Mouse (Mus musculus) midbrain, embryonic 13.5 days (tissue): ENCODE results near the gene Pum2. TPM values are rescaled to one million over a fixed set of nuclear protein-coding genes. Genes with fewer than 3 reads are reported as not detected.

Source experiments
- ATAC-seq: fragments of 200-750 bp; cut with Nextera tagmentation; 2 replicates; pipeline ENCODE4 v1.8.0; 2017; ENCODE audit warnings: mild to moderate bottlenecking, moderate TSS enrichment, moderate library complexity
- H3K27ac ChIP-seq: fragments of 300-500 bp; sonication (generic); 2 replicates; pipeline ENCODE4 v1.5.1; 2015; ENCODE audit warnings: inconsistent platforms, mild to moderate bottlenecking, moderate library complexity
- H3K27me3 ChIP-seq: fragments of 300-500 bp; sonication (generic); 2 replicates; pipeline ENCODE4 v1.6.1; 2015; ENCODE audit warnings: mild to moderate bottlenecking, inconsistent platforms
- H3K36me3 ChIP-seq: fragments of 300-500 bp; sonication (generic); 2 replicates; pipeline ENCODE4 v1.6.1; 2015; ENCODE audit warnings: mild to moderate bottlenecking, inconsistent platforms
- H3K4me1 ChIP-seq: fragments of 300-500 bp; sonication (generic); replicated peaks from 2 replicates; pipeline ENCODE4 v1.6.1; 2015; ENCODE audit warnings: inconsistent platforms
- H3K4me2 ChIP-seq: fragments of 300-500 bp; sonication (generic); replicated peaks from 2 replicates; pipeline ENCODE4 v1.6.1; 2015; ENCODE audit warnings: moderate library complexity, mild to moderate bottlenecking, inconsistent platforms
- H3K4me3 ChIP-seq: fragments of 300-500 bp; sonication (generic); replicated peaks from 2 replicates; pipeline ENCODE4 v1.5.1; 2015; ENCODE audit warnings: mild to moderate bottlenecking, inconsistent platforms
- H3K9ac ChIP-seq: fragments of 300-500 bp; sonication (generic); replicated peaks from 2 replicates; pipeline ENCODE4 v1.6.1; 2015; ENCODE audit warnings: mild to moderate bottlenecking, inconsistent platforms
- H3K9me3 ChIP-seq: fragments of 300-500 bp; sonication (generic); 2 replicates; pipeline ENCODE4 v1.6.1; 2016; ENCODE audit warnings: mild to moderate bottlenecking, inconsistent platforms
- WGBS: fragments of 180-500 bp; shearing (Covaris S2); methylation state at CpG from one replicate; pipeline ENCODE4 v1.1.7; 2015; 5-methylcytosine and 5-hydroxymethylcytosine counted together
- polyA plus RNA-seq: library from polyadenylated mRNA; unstranded; fragments of >200 nt; fragmentation: Nextera tagmentation; extraction: Ambion mirVana; gene quantifications from 2 replicates; pipeline ENCODE4 v1.2.1, GENCODE M21; 2015

Gene Pum2
- polyA plus RNA-seq, 1 experiment from 2014 or later = 58.6 TPM

GRCm38 (mm10) chr12:8770946-8771843 is 97.3 kb downstream of the Pum2 start, which contains the start of gene Sdc1:
Gene Sdc1 (plus strand): TSS chr12:8771323.
- ATAC-seq = peak; percentile 90
- Histone ChIP-seq H3K36me3 (no peaks in the 10 kb centered on the region), H3K9me3 (no peaks in the 10 kb centered on the region), H3K4me2 (peak within 1 kb of the TSS; percentile 81), H3K27ac (peak within 1 kb of the TSS; percentile 80), H3K9ac (peak within 1 kb of the TSS; percentile 84), H3K4me3 (peak within 1 kb of the TSS; percentile 84), H3K27me3 (no peaks in the 10 kb centered on the region), H3K4me1 (peaks cover 20% of the 10 kb centered on the region)
- under 1% methylated on average over 64 of the region's 67 CpGs for WGBS

GRCm38 (mm10) chr12:8771844-8772380 is 98.0 kb downstream of the Pum2 start:
- H3K4me2 ChIP-seq = peak overlapping the region; percentile 81
- peak; percentile 46 for ATAC-seq
- no peaks in the 10 kb centered on the region for H3K9me3 ChIP-seq
- under 1% methylated on average over 37 of the region's 37 CpGs for WGBS
- no peaks in the 10 kb centered on the region for H3K36me3 ChIP-seq
- H3K27me3 ChIP-seq = no peaks in the 10 kb centered on the region
- H3K4me3 ChIP-seq = peak overlapping the region; percentile 84
- H3K9ac ChIP-seq = peak overlapping the region; percentile 84
- peak overlapping the region; percentile 80 for H3K27ac ChIP-seq
- H3K4me1 ChIP-seq = peaks cover 20% of the 10 kb centered on the region

- Histone ChIP-seq H3K36me3 (no peaks in the 10 kb centered on the region), H3K27me3 (no peaks in the 10 kb centered on the region)
- WGBS = under 1% methylated on average over 37 of the region's 55 CpGs
Measured at GRCm38 (mm10) chr12:8772451-8773143, 98.7 kb downstream of the Pum2 start.

GRCm38 (mm10) chr12:8773336-8773735 is 99.4 kb downstream of the Pum2 start:
- no peak overlapping the region for H3K27ac ChIP-seq

More at GRCm38 (mm10) chr12:8772451-8773143, 98.7 kb downstream of the Pum2 start:
- H3K27ac ChIP-seq = peak overlapping the region; percentile 80
- peaks cover 20% of the 10 kb centered on the region for H3K4me1 ChIP-seq
- H3K9me3 ChIP-seq = no peaks in the 10 kb centered on the region
- ATAC-seq = peak; percentile 55
- peak overlapping the region; percentile 84 for H3K9ac ChIP-seq
- H3K4me3 ChIP-seq = peak overlapping the region; percentile 84
- H3K4me2 ChIP-seq = peak overlapping the region; percentile 81

GRCm38 (mm10) chr12:8774183-8774582 is 100.2 kb downstream of the Pum2 start:
- no peak for ATAC-seq
- Histone ChIP-seq H3K9me3 (no peaks in the 10 kb centered on the region), H3K4me1 (peaks cover 20% of the 10 kb centered on the region), H3K27me3 (no peaks in the 10 kb centered on the region), H3K36me3 (no peaks in the 10 kb centered on the region), H3K9ac (no peak overlapping the region), H3K4me2 (no peak overlapping the region), H3K4me3 (no peak overlapping the region), H3K27ac (no peak overlapping the region)

More at GRCm38 (mm10) chr12:8773336-8773735, 99.4 kb downstream of the Pum2 start:
- H3K4me2 ChIP-seq = peak overlapping the region; percentile 81
- H3K9me3 ChIP-seq = no peaks in the 10 kb centered on the region
- H3K27me3 ChIP-seq = no peaks in the 10 kb centered on the region
- peak overlapping the region; percentile 84 for H3K4me3 ChIP-seq
- ATAC-seq = no peak
- peak overlapping the region; percentile 84 for H3K9ac ChIP-seq
- WGBS = 28% methylated on average over 6 of the region's 6 CpGs
- H3K36me3 ChIP-seq = no peaks in the 10 kb centered on the region
- peaks cover 20% of the 10 kb centered on the region for H3K4me1 ChIP-seq

GRCm38 (mm10) chr12:8776206-8776605 is 102.3 kb downstream of the Pum2 start:
- peaks cover 19% of the 10 kb centered on the region for H3K4me1 ChIP-seq
- no peaks in the 10 kb centered on the region for H3K36me3 ChIP-seq
- no peak for ATAC-seq
- H3K4me2 ChIP-seq = no peak overlapping the region
- H3K9ac ChIP-seq = no peak overlapping the region
- WGBS = 93% methylated on average over 7 of the region's 7 CpGs
- no peaks in the 10 kb centered on the region for H3K9me3 ChIP-seq
- H3K4me3 ChIP-seq = no peak overlapping the region
- H3K27me3 ChIP-seq = no peaks in the 10 kb centered on the region
- no peak overlapping the region for H3K27ac ChIP-seq

- Histone ChIP-seq H3K9me3 (no peaks in the 10 kb centered on the region), H3K27ac (no peak overlapping the region), H3K4me2 (no peak overlapping the region), H3K4me1 (peaks cover 19% of the 10 kb centered on the region), H3K36me3 (no peaks in the 10 kb centered on the region), H3K4me3 (no peak overlapping the region), H3K27me3 (no peaks in the 10 kb centered on the region), H3K9ac (no peak overlapping the region)
- no peak for ATAC-seq
- WGBS = 92% methylated on average over 3 of the region's 3 CpGs
Measured at GRCm38 (mm10) chr12:8776741-8777140, 102.8 kb downstream of the Pum2 start.

- Histone ChIP-seq H3K4me3 (no peak overlapping the region), H3K27me3 (no peaks in the 10 kb centered on the region), H3K9me3 (no peaks in the 10 kb centered on the region), H3K9ac (no peak overlapping the region), H3K4me1 (peaks cover 15% of the 10 kb centered on the region), H3K4me2 (no peak overlapping the region), H3K36me3 (no peaks in the 10 kb centered on the region), H3K27ac (no peak overlapping the region)
- ATAC-seq = no peak
- WGBS = 90% methylated on average over 7 of the region's 7 CpGs
Measured at GRCm38 (mm10) chr12:8778106-8778505, 104.2 kb downstream of the Pum2 start.

GRCm38 (mm10) chr12:8779851-8780250 is 105.9 kb downstream of the Pum2 start:
- Histone ChIP-seq H3K4me3 (no peak overlapping the region), H3K27ac (no peak overlapping the region), H3K36me3 (no peaks in the 10 kb centered on the region), H3K4me1 (0 out of 2 replicates have a peak, but pooled peaks cover 3% of the 10 kb centered on the region), H3K9me3 (no peaks in the 10 kb centered on the region), H3K4me2 (no peak overlapping the region), H3K27me3 (no peaks in the 10 kb centered on the region), H3K9ac (no peak overlapping the region)
- 85% methylated on average over 4 of the region's 4 CpGs for WGBS
- ATAC-seq = 0 out of 2 replicates have a peak, but pooled peaks have one; percentile 7

- Histone ChIP-seq H3K9me3 (no peaks in the 10 kb centered on the region), H3K4me2 (no peak overlapping the region), H3K36me3 (no peaks in the 10 kb centered on the region), H3K27me3 (no peaks in the 10 kb centered on the region), H3K9ac (no peak overlapping the region), H3K27ac (no peak overlapping the region), H3K4me3 (no peak overlapping the region), H3K4me1 (0 out of 2 replicates have a peak, but pooled peaks cover 3% of the 10 kb centered on the region)
- ATAC-seq = no peak
- WGBS = 81% methylated on average over 7 of the region's 7 CpGs
Measured at GRCm38 (mm10) chr12:8781121-8781520, 107.2 kb downstream of the Pum2 start.

- no peak overlapping the region for H3K4me2 ChIP-seq
- H3K4me3 ChIP-seq = no peak overlapping the region
- no peak overlapping the region for H3K27ac ChIP-seq
- H3K9me3 ChIP-seq = no peaks in the 10 kb centered on the region
- H3K27me3 ChIP-seq = no peaks in the 10 kb centered on the region
- H3K36me3 ChIP-seq = no peaks in the 10 kb centered on the region
- no peak for ATAC-seq
- no peak overlapping the region for H3K9ac ChIP-seq
- H3K4me1 ChIP-seq = 0 out of 2 replicates have a peak, but pooled peaks cover 3% of the 10 kb centered on the region
- 87% methylated on average over 9 of the region's 9 CpGs for WGBS
Measured at GRCm38 (mm10) chr12:8781681-8782378, 107.9 kb downstream of the Pum2 start.
